Mouse (Mus musculus) thymus, postnatal 36 days (tissue): ENCODE data around the gene Gm10837.

Source experiments
- DNase-seq, 2 experiments: peaks; one replicate each; pipeline ENCODE4 v3.0.0; 2022; ENCODE audit warnings: mixed read lengths in 2 of 2

Gm10837 gene

DNA sequence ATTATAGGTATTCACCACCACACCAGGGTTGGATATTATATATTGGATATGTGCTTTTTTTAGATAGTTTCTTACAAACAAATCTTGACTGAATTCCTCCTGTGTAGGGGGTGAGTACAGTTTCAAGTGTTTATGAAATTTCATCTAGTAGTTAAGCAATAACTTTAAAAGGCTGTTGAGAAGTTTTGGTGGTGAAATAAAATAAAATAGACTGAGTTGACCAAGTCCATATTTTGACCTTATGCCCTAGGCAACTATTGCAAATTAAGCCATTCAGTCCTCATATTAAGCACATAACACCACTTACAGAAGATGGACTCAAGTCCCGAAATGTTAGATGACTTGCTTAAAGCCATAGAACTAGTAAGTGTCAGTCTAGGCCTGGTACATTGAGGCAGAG, 45.6 kb downstream of the Gm10837 start:
- DNase-seq, result no peak
